Mouse (Mus musculus) brain, embryonic 14.5 days (tissue): ENCODE results near the gene Hibadh.

Source experiments
- CTCF ChIP-seq: fragments of 200-500 bp; IDR thresholded peaks from 2 replicates; pipeline ENCODE4 v1.5.1; 2012; ENCODE audit warnings: inconsistent platforms, mild to moderate bottlenecking, moderate library complexity, borderline replicate concordance; ENCODE audit not compliant: insufficient read depth, insufficient read length; ENCODE audit errors: extremely low read depth
- POLR2A ChIP-seq: fragments of 200-500 bp; IDR thresholded peaks from 2 replicates; pipeline ENCODE4 v1.6.1; 2012; ENCODE audit warnings: mild to moderate bottlenecking, inconsistent platforms, borderline replicate concordance; ENCODE audit not compliant: poor library complexity, insufficient read depth, insufficient read length, severe bottlenecking; ENCODE audit errors: extremely low read depth

DNA sequence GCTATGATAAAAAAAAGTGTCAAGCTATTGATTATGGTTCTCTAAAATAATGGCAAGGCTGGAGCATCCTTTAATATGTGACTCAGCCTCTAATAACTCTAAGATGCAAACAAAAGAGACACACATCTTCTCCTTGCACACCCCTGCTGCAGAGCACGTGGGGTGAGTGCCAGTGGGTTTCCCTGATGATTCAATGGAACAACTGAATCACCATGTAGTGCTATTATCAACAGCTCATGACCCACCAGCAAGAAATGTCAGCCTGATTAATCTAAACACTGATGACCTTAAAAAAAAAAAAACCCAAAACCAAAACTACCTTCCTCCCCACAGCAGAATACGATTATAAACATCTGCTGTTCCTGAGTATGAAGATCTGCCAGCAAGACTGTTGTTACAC, 61.9 kb downstream of the Hibadh start:
- no peak for TF ChIP-seq CTCF
- no peak for TF ChIP-seq POLR2A
